Mouse (Mus musculus): ENCODE results near the gene Hoxa4. TPM values are rescaled to one million over a fixed set of nuclear protein-coding genes. Genes with fewer than 3 reads are reported as not detected.

Gene Hoxa4
- total and polyA plus RNA-seq, 3 experiments, result not detected

DNA sequence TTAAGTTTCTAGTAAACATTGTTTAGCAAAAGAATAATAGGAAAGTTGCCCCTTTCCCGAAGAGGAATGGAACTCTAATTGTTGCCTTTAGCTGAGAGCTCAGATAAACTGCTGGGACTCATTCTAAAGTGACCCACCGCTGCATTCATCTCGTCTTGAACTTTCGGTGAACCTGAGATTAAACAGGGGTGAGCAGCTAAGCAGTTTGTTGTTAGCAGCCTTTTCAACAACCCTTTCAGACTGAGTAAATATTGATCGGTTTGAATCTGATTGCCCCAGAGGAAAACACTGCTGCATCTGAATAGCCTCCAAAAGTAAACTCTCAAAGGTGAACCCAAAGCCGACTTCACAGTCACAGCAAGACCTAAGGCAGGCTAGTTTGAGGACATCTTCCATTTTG is 38.3 kb downstream of the Hoxa4 start:
- no peaks in the 10 kb centered on the region for H3K4me1 ChIP-seq (ENCODE audit: insufficient read depth, low read depth, low read length)
- TF ChIP-seq CTCF (IDR thresholded peaks at IDR 0.05; ENCODE audit: low read depth, low read length), result no peak
- no peak for TF ChIP-seq TAL1 (conservative IDR thresholded peaks at IDR 0.05; ENCODE audit: low read depth, low read length)
- TF ChIP-seq GATA2 (IDR thresholded peaks at IDR 0.05; ENCODE audit: borderline replicate concordance, low read depth, low read length), result no peak
- no peak overlapping the region for H3K4me3 ChIP-seq (ENCODE audit: low read depth, low read length)
- ATAC-seq (ENCODE audit: extremely low read depth, insufficient number of reproducible peaks, low FRiP score, poor library complexity, severe bottlenecking) (no peak), DNase-seq (ENCODE audit: low spot score) (no peak)
- peaks cover 12% of the 10 kb centered on the region for H3K27me3 ChIP-seq (ENCODE audit: insufficient read depth, low read length)
- no peaks in the 10 kb centered on the region for H3K9me3 ChIP-seq (replicated peaks)
- H3K36me3 ChIP-seq (replicated peaks), result no peaks in the 10 kb centered on the region

DNA sequence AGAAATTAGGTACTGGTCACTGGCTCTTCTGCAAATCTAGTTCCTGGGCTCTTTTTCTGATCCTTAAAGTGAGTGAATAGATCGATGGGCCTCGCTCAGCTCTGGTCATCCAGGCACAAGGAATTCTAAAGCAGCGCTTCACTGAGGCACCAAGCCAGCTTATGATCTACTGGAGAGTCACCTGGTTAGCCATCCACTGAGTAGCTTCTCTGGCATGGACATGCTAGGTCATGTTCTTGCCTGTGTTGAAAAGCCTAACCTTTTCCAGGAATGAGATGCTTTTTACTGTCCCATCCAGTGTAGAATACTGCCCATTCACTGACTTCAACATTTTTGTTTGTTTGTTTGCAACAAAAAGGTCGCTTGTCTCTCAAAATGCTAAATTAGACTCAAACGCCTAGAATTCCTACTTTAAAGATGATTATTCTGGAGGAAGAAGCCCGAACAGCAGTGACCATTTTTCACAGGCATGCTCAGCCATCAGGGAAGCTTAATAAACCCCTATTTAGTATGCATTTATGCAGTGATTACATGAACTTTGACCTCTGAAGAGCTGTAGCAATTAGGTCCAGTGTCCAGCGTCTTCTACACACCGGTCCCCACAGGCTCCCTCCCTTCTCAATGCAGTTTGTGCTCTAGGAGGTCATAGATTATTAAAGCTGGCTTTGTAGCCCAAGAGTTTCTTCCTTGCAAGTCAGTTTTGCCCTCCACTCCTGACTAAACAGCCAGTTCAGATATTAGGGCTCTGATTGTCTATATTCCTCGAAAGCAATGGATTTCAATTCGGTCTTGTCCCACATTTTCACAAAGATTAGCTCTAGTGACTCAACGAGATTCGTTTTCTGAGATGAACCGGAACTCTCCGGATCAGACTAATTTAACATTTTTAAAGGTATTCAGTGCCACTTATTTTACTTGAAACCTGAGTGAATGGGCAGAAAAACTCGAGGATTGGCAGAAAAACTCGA is 39.0 kb downstream of the Hoxa4 start:
- Histone ChIP-seq H3K36me3 (replicated peaks) (no peaks in the 10 kb centered on the region), H3K27me3 (ENCODE audit: insufficient read depth, low read length) (peaks cover 12% of the 10 kb centered on the region), H3K9me3 (replicated peaks) (no peaks in the 10 kb centered on the region), H3K4me3 (ENCODE audit: low read depth, low read length) (no peak overlapping the region), H3K4me1 (ENCODE audit: insufficient read depth, low read depth, low read length) (no peaks in the 10 kb centered on the region)
- no peak for TF ChIP-seq CTCF (IDR thresholded peaks at IDR 0.05; ENCODE audit: low read depth, low read length)
- no peak for TF ChIP-seq TAL1 (conservative IDR thresholded peaks at IDR 0.05; ENCODE audit: low read depth, low read length)
- TF ChIP-seq POLR2AphosphoS5 (IDR thresholded peaks at IDR 0.05; ENCODE audit: insufficient replicate concordance, low read depth, low read length), result no peak
- no peak for TF ChIP-seq GATA2 (IDR thresholded peaks at IDR 0.05; ENCODE audit: borderline replicate concordance, low read depth, low read length)
- no peak for TF ChIP-seq GATA1 (IDR thresholded peaks at IDR 0.05; ENCODE audit: borderline replicate concordance, low read length)
- DNase-seq (ENCODE audit: low spot score) (no peak), ATAC-seq (ENCODE audit: extremely low read depth, insufficient number of reproducible peaks, low FRiP score, poor library complexity, severe bottlenecking) (no peak)

DNA sequence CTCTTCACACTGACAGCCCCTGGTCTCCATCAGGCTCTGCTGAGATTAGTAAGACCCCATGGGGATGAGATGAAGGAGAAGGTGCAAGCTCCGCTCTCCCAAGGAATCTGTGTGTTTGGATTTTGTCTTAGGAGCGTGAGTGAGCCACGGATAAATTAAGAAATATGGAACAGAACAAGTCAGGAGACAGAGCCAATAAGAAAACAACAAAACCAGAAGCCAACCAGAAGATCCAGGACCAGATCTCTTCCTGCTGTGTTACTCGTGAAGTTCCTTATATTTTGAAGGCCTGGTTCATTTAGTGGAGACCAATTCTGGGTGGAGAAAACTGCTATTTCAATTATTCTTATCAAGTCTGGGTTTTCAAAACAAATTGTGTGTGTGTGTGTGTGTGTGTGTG is 40.0 kb downstream of the Hoxa4 start:
- DNase-seq (ENCODE audit: low spot score) (no peak), ATAC-seq (ENCODE audit: extremely low read depth, insufficient number of reproducible peaks, low FRiP score, poor library complexity, severe bottlenecking) (no peak)
- no peaks in the 10 kb centered on the region for H3K36me3 ChIP-seq (replicated peaks)
- H3K9me3 ChIP-seq (replicated peaks), result no peaks in the 10 kb centered on the region
- H3K27me3 ChIP-seq (ENCODE audit: insufficient read depth, low read length), result peaks cover 9% of the 10 kb centered on the region
- H3K4me3 ChIP-seq (ENCODE audit: low read depth, low read length), result no peak overlapping the region
- H3K4me1 ChIP-seq (ENCODE audit: insufficient read depth, low read depth, low read length), result no peaks in the 10 kb centered on the region
- TF ChIP-seq GATA2 (IDR thresholded peaks at IDR 0.05; ENCODE audit: borderline replicate concordance, low read depth, low read length) (no peak), POLR2AphosphoS5 (IDR thresholded peaks at IDR 0.05; ENCODE audit: insufficient replicate concordance, low read depth, low read length) (no peak), TAL1 (conservative IDR thresholded peaks at IDR 0.05; ENCODE audit: low read depth, low read length) (no peak), CTCF (IDR thresholded peaks at IDR 0.05; ENCODE audit: low read depth, low read length) (no peak), GATA1 (IDR thresholded peaks at IDR 0.05; ENCODE audit: borderline replicate concordance, low read length) (no peak)

DNA sequence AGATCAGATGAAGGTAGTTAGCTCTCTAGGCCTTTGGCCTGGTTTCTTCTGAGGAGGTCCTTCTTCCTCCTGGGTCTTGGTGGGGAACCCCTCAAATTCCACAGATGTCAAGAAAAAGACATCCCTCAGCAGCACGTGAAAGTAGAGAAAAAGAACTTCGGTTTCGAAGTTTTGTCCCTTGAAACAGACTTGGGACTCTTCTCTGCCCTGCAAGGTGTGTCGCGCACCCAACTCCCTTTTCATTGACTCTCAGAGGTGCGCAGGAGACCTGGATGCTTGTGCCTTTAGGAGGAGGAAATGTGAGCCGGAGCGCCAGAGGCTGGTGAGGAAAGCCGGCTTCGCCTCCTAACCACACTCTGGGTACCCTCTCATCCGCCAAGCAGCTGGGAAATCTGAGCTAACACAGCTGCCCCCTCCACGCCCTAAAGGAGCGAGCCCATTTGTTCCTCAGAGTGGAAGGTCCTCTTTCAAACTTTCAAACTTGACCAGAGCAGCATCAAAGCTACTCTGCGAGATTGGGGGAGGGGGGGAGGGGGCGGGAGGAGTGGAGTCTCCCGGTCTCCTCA is 41.1 kb downstream of the Hoxa4 start:
- Histone ChIP-seq H3K9me3 (replicated peaks) (no peaks in the 10 kb centered on the region), H3K4me3 (ENCODE audit: low read depth, low read length) (no peak overlapping the region), H3K27me3 (ENCODE audit: insufficient read depth, low read length) (peaks cover 9% of the 10 kb centered on the region), H3K4me1 (ENCODE audit: insufficient read depth, low read depth, low read length) (no peaks in the 10 kb centered on the region), H3K36me3 (replicated peaks) (no peaks in the 10 kb centered on the region)
- ATAC-seq (ENCODE audit: extremely low read depth, insufficient number of reproducible peaks, low FRiP score, poor library complexity, severe bottlenecking) (no peak), DNase-seq (ENCODE audit: low spot score) (no peak)
- TF ChIP-seq GATA1 (IDR thresholded peaks at IDR 0.05; ENCODE audit: borderline replicate concordance, low read length) (no peak), TAL1 (conservative IDR thresholded peaks at IDR 0.05; ENCODE audit: low read depth, low read length) (no peak), GATA2 (IDR thresholded peaks at IDR 0.05; ENCODE audit: borderline replicate concordance, low read depth, low read length) (no peak), CTCF (IDR thresholded peaks at IDR 0.05; ENCODE audit: low read depth, low read length) (no peak), POLR2AphosphoS5 (IDR thresholded peaks at IDR 0.05; ENCODE audit: insufficient replicate concordance, low read depth, low read length) (no peak)

Other genes starting within 250 kb of the Hoxa4 start
- gene Skap2, start 179.2 kb downstream of the Hoxa4 start, total RNA-seq (2014; fragmentation: Nextera tagmentation), result 26.6 and 32.7 TPM in 2 replicates
- 143 and 163 TPM in 2 replicates for gene Skap2, start 179.2 kb downstream of the Hoxa4 start, total RNA-seq (2017)
- gene Skap2, start 179.2 kb downstream of the Hoxa4 start, polyA plus RNA-seq (2012), result 4.7 and 5.2 TPM in 2 replicates
- not detected in 2 replicates for gene Hoxa1, start 33.4 kb downstream of the Hoxa4 start, total RNA-seq (2014; fragmentation: Nextera tagmentation)
- 0.22 TPM in 1 of 2 replicates, not detected in the other for gene Hoxa1, start 33.4 kb downstream of the Hoxa4 start, total RNA-seq (2017)
- gene Hoxa1, start 33.4 kb downstream of the Hoxa4 start, polyA plus RNA-seq (2012), result not detected in 2 replicates
- gene Hoxa2, start 26.9 kb downstream of the Hoxa4 start, total RNA-seq (2014; fragmentation: Nextera tagmentation), result not detected in 2 replicates
- gene Hoxa2, start 26.9 kb downstream of the Hoxa4 start, total RNA-seq (2017), result 0.06 TPM in 1 of 2 replicates, not detected in the other
- gene Hoxa2, start 26.9 kb downstream of the Hoxa4 start, polyA plus RNA-seq (2012), result not detected in 2 replicates
- not detected in 2 replicates for gene 5730596B20Rik, start 14.3 kb downstream of the Hoxa4 start, total RNA-seq (2014; fragmentation: Nextera tagmentation)
- 0.05 and 0.06 TPM in 2 replicates for gene 5730596B20Rik, start 14.3 kb downstream of the Hoxa4 start, total RNA-seq (2017)
- gene 5730596B20Rik, start 14.3 kb downstream of the Hoxa4 start, polyA plus RNA-seq (2012), result not detected in 2 replicates
- not detected in 2 replicates for gene Hoxa5, start 12.8 kb upstream of the Hoxa4 start, total RNA-seq (2014; fragmentation: Nextera tagmentation)
- gene Hoxa5, start 12.8 kb upstream of the Hoxa4 start, total RNA-seq (2017), result 0.05 and 0.06 TPM in 2 replicates
- gene Hoxa5, start 12.8 kb upstream of the Hoxa4 start, polyA plus RNA-seq (2012), result not detected in 2 replicates
- not detected in 2 replicates for gene Hoxa6, start 17.0 kb upstream of the Hoxa4 start, total RNA-seq (2014; fragmentation: Nextera tagmentation)
- 0.16 TPM in 1 of 2 replicates, not detected in the other for gene Hoxa6, start 17.0 kb upstream of the Hoxa4 start, total RNA-seq (2017)
- gene Hoxa6, start 17.0 kb upstream of the Hoxa4 start, polyA plus RNA-seq (2012), result not detected in 2 replicates
- gene Hoxa3, start 21.6 kb upstream of the Hoxa4 start, total RNA-seq (2014; fragmentation: Nextera tagmentation), result not detected in 2 replicates
- gene Hoxa3, start 21.6 kb upstream of the Hoxa4 start, total RNA-seq (2017), result 0.16 and 0.17 TPM in 2 replicates
- not detected in 2 replicates for gene Hoxa3, start 21.6 kb upstream of the Hoxa4 start, polyA plus RNA-seq (2012)
- not detected in 2 replicates for gene Gm28308, start 21.6 kb upstream of the Hoxa4 start, total RNA-seq (2014; fragmentation: Nextera tagmentation)
- not detected in 2 replicates for gene Gm28308, start 21.6 kb upstream of the Hoxa4 start, total RNA-seq (2017)
- gene Gm28308, start 21.6 kb upstream of the Hoxa4 start, polyA plus RNA-seq (2012), result not detected in 2 replicates
- gene Hoxa7, start 30.1 kb upstream of the Hoxa4 start, total RNA-seq (2014; fragmentation: Nextera tagmentation), result not detected in 2 replicates
- 0.23 and 0.66 TPM in 2 replicates for gene Hoxa7, start 30.1 kb upstream of the Hoxa4 start, total RNA-seq (2017)
- gene Hoxa7, start 30.1 kb upstream of the Hoxa4 start, polyA plus RNA-seq (2012), result 0.11 TPM in 1 of 2 replicates, not detected in the other
- gene Hoxa9, start 39.3 kb upstream of the Hoxa4 start, total RNA-seq (2014; fragmentation: Nextera tagmentation), result not detected in 2 replicates
- gene Hoxa9, start 39.3 kb upstream of the Hoxa4 start, total RNA-seq (2017), result 0.05 and 0.12 TPM in 2 replicates
- not detected in 2 replicates for gene Hoxa9, start 39.3 kb upstream of the Hoxa4 start, polyA plus RNA-seq (2012)
- not detected in 2 replicates for gene Hoxa10, start 49.1 kb upstream of the Hoxa4 start, total RNA-seq (2014; fragmentation: Nextera tagmentation)
- 0.05 TPM in 1 of 2 replicates, not detected in the other for gene Hoxa10, start 49.1 kb upstream of the Hoxa4 start, total RNA-seq (2017)
- gene Hoxa10, start 49.1 kb upstream of the Hoxa4 start, polyA plus RNA-seq (2012), result not detected in 2 replicates
- gene Hoxa11, start 54.1 kb upstream of the Hoxa4 start, total RNA-seq (2014; fragmentation: Nextera tagmentation), result not detected in 2 replicates
- gene Hoxa11, start 54.1 kb upstream of the Hoxa4 start, total RNA-seq (2017), result 0.12 TPM in 1 of 2 replicates, not detected in the other
- not detected in 2 replicates for gene Hoxa11, start 54.1 kb upstream of the Hoxa4 start, polyA plus RNA-seq (2012)
- not detected in 2 replicates for gene Hoxa13, start 69.1 kb upstream of the Hoxa4 start, total RNA-seq (2014; fragmentation: Nextera tagmentation)
- gene Hoxa13, start 69.1 kb upstream of the Hoxa4 start, total RNA-seq (2017), result not detected in 2 replicates
- gene Hoxa13, start 69.1 kb upstream of the Hoxa4 start, polyA plus RNA-seq (2012), result not detected in 2 replicates
- not detected in 2 replicates for gene Evx1, start 121.7 kb upstream of the Hoxa4 start, total RNA-seq (2014; fragmentation: Nextera tagmentation)
- not detected in 2 replicates for gene Evx1, start 121.7 kb upstream of the Hoxa4 start, total RNA-seq (2017)
- not detected in 2 replicates for gene Evx1, start 121.7 kb upstream of the Hoxa4 start, polyA plus RNA-seq (2012)

All from G1E (cell line).